Mouse (Mus musculus) kidney, adult 2 months (tissue): ENCODE data around the gene Plrg1. TPM values are rescaled to one million over a fixed set of nuclear protein-coding genes. Genes with fewer than 3 reads are reported as not detected.
A peak's percentile ranks its signal among the peaks of the same experiment; 100 is the strongest.

Experiments used
- DNase-seq: peaks from one replicate; pipeline ENCODE4 v3.0.0; 2021
- H3K27ac ChIP-seq: fragments of 200-500 bp; 2 replicates; pipeline ENCODE4 v1.5.1; 2012; ENCODE audit warnings: low read depth, low read length, control low read depth, inconsistent platforms; ENCODE audit not compliant: insufficient read depth
- H3K27me3 ChIP-seq: fragments of 200-500 bp; replicated peaks from 2 replicates; pipeline ENCODE4 v1.6.1; 2012; ENCODE audit warnings: mild to moderate bottlenecking, moderate library complexity, low read length, inconsistent platforms; ENCODE audit not compliant: control insufficient read depth, insufficient read depth
- H3K36me3 ChIP-seq: fragments of 200-500 bp; 2 replicates; pipeline ENCODE4 v1.6.1; 2012; ENCODE audit warnings: mild to moderate bottlenecking, moderate library complexity, low read length, inconsistent platforms; ENCODE audit not compliant: control insufficient read depth, insufficient read depth
- H3K4me1 ChIP-seq: fragments of 200-500 bp; 2 replicates; pipeline ENCODE4 v1.6.1; 2011; ENCODE audit warnings: low read length; ENCODE audit not compliant: control insufficient read depth, insufficient read depth
- H3K4me3 ChIP-seq: fragments of 200-500 bp; 2 replicates; pipeline ENCODE4 v1.5.1; 2011; ENCODE audit warnings: mild to moderate bottlenecking, low read depth, low read length, control low read depth; ENCODE audit not compliant: insufficient read depth
- CTCF ChIP-seq: fragments of 200-500 bp; conservative IDR thresholded peaks from 2 replicates; pipeline ENCODE4 v1.5.1; 2011; ENCODE audit warnings: low read depth, mild to moderate bottlenecking, control low read depth, low read length, moderate library complexity, mixed read lengths; ENCODE audit not compliant: insufficient read depth, insufficient read length
- POLR2A ChIP-seq: fragments of 200-500 bp; IDR thresholded peaks from one replicate; pipeline ENCODE4 v1.6.1; 2011; ENCODE audit warnings: low read depth, low read length, control low read depth
- WGBS: fragments of 180-500 bp; shearing (Covaris S2); methylation state at CpG from one replicate; pipeline ENCODE4 v1.1.7; 2018; 5-methylcytosine and 5-hydroxymethylcytosine counted together
- polyA plus RNA-seq: library from polyadenylated mRNA; depleted of rRNA; stranded (reverse); fragments of >200 nt; gene quantifications from 2 replicates; pipeline ENCODE4 v1.2.3, GENCODE M21; 2012

Gene Plrg1
- polyA plus RNA-seq, 1 experiment = 33.3 TPM

GRCm38 (mm10) chr3:83032746-83033308, 22.5 kb upstream of the Plrg1 start:
- H3K27ac ChIP-seq = no peak overlapping the region
- WGBS = 49% methylated on average over 13 of the region's 13 CpGs
- no peaks in the 10 kb centered on the region for H3K27me3 ChIP-seq
- no peaks in the 10 kb centered on the region for H3K36me3 ChIP-seq
- no peak for DNase-seq
- no peaks in the 10 kb centered on the region for H3K4me1 ChIP-seq
- no peak for TF ChIP-seq POLR2A
- no peak for TF ChIP-seq CTCF
- no peak overlapping the region for H3K4me3 ChIP-seq

GRCm38 (mm10) chr3:83033801-83034200, 21.5 kb upstream of the Plrg1 start:
- no peaks in the 10 kb centered on the region for H3K36me3 ChIP-seq
- no peaks in the 10 kb centered on the region for H3K27me3 ChIP-seq
- no peak for DNase-seq
- H3K27ac ChIP-seq = no peak overlapping the region
- no peak for TF ChIP-seq POLR2A
- TF ChIP-seq CTCF = no peak
- no peak overlapping the region for H3K4me3 ChIP-seq
- WGBS = 75% methylated on average over 8 of the region's 8 CpGs
- H3K4me1 ChIP-seq = no peaks in the 10 kb centered on the region

GRCm38 (mm10) chr3:83038865-83039264, 16.5 kb upstream of the Plrg1 start:
- H3K4me1 ChIP-seq = no peaks in the 10 kb centered on the region
- peak; percentile 27 for DNase-seq
- H3K27ac ChIP-seq = no peak overlapping the region
- 56% methylated on average over 2 of the region's 2 CpGs for WGBS
- no peaks in the 10 kb centered on the region for H3K27me3 ChIP-seq
- no peak overlapping the region for H3K4me3 ChIP-seq
- no peaks in the 10 kb centered on the region for H3K36me3 ChIP-seq
- TF ChIP-seq POLR2A (no peak), CTCF (no peak)

- H3K27me3 ChIP-seq = no peaks in the 10 kb centered on the region
- H3K4me1 ChIP-seq = no peaks in the 10 kb centered on the region
- 53% methylated on average over 4 of the region's 4 CpGs for whole genome bisulfite sequencing
- no peak overlapping the region for H3K4me3 ChIP-seq
- no peaks in the 10 kb centered on the region for H3K36me3 ChIP-seq
- no peak for TF ChIP-seq POLR2A
- TF ChIP-seq CTCF = no peak
- H3K27ac ChIP-seq = no peak overlapping the region
- peak; percentile 10 for DNase-seq
Measured at GRCm38 (mm10) chr3:83039666-83040065, 15.7 kb upstream of the Plrg1 start.

GRCm38 (mm10) chr3:83042451-83042850, 12.9 kb upstream of the Plrg1 start:
- TF ChIP-seq POLR2A (no peak), CTCF (no peak)
- no peaks in the 10 kb centered on the region for H3K4me1 ChIP-seq
- no peaks in the 10 kb centered on the region for H3K36me3 ChIP-seq
- no peaks in the 10 kb centered on the region for H3K27me3 ChIP-seq
- H3K27ac ChIP-seq = no peak overlapping the region
- H3K4me3 ChIP-seq = no peak overlapping the region
- DNase-seq = no peak
- 90% methylated on average over 5 of the region's 5 CpGs for WGBS

- Histone ChIP-seq H3K4me1 (no peaks in the 10 kb centered on the region), H3K27ac (no peak overlapping the region), H3K27me3 (no peaks in the 10 kb centered on the region), H3K4me3 (no peak overlapping the region), H3K36me3 (no peaks in the 10 kb centered on the region)
- no peak for TF ChIP-seq POLR2A
- DNase-seq = no peak
- 81% methylated on average over 11 of the region's 11 CpGs for WGBS
Measured at GRCm38 (mm10) chr3:83046649-83047048, 8.7 kb upstream of the Plrg1 start.

- H3K36me3 ChIP-seq = no peaks in the 10 kb centered on the region
- no peak within 1 kb of the TSS for H3K4me3 ChIP-seq
- no peaks in the 10 kb centered on the region for H3K4me1 ChIP-seq
- H3K27me3 ChIP-seq = no peaks in the 10 kb centered on the region
- WGBS = 62% methylated on average over 8 of the region's 8 CpGs
- H3K27ac ChIP-seq = no peak within 1 kb of the TSS
- no peak for TF ChIP-seq CTCF
- TF ChIP-seq POLR2A = no peak
- DNase-seq = no peak
Measured at GRCm38 (mm10) chr3:83049680-83050079, 5.6 kb upstream of the Plrg1 start, which contains the start of gene Fgb. Fgb (minus strand) TSS chr3:83049863.
